Mouse (Mus musculus): Measurements from ENCODE around the gene Iqgap1.

Gene Iqgap1

GRCm38 (mm10) chr7:80718471-80718870, 107.3 kb downstream of the Iqgap1 start:
- no peak for DNase-seq (ENCODE audit: low spot score in 2 of 2)

- no peak for DNase-seq (ENCODE audit: low spot score in 2 of 2)
Measured at GRCm38 (mm10) chr7:80716758-80717157, 109.0 kb downstream of the Iqgap1 start.

- peak; percentile 28 to 51 for DNase-seq (ENCODE audit: low spot score in 2 of 2)
Measured at GRCm38 (mm10) chr7:80715306-80715705, 110.5 kb downstream of the Iqgap1 start.

- DNase-seq (ENCODE audit: low spot score in 2 of 2) = no peak
Measured at GRCm38 (mm10) chr7:80711496-80711895, 114.3 kb downstream of the Iqgap1 start.

GRCm38 (mm10) chr7:80710333-80710732, 115.4 kb downstream of the Iqgap1 start:
- no peak for DNase-seq (ENCODE audit: low spot score in 2 of 2)

- DNase-seq (ENCODE audit: low spot score in 2 of 2) = no peak
Measured at GRCm38 (mm10) chr7:80704066-80704465, 121.7 kb downstream of the Iqgap1 start.

GRCm38 (mm10) chr7:80702510-80702909, 123.3 kb downstream of the Iqgap1 start:
- DNase-seq (ENCODE audit: low spot score in 2 of 2) = no peak

GRCm38 (mm10) chr7:80699709-80700108, 126.1 kb downstream of the Iqgap1 start:
- no peak for DNase-seq (ENCODE audit: low spot score in 2 of 2)

GRCm38 (mm10) chr7:80698940-80699339, 126.8 kb downstream of the Iqgap1 start:
- DNase-seq (ENCODE audit: low spot score in 2 of 2) = no peak

- DNase-seq (ENCODE audit: low spot score in 2 of 2) = no peak
Measured at GRCm38 (mm10) chr7:80697859-80698258, 127.9 kb downstream of the Iqgap1 start.

- no peak for DNase-seq (ENCODE audit: low spot score in 2 of 2)
Measured at GRCm38 (mm10) chr7:80696903-80697302, 128.9 kb downstream of the Iqgap1 start.

GRCm38 (mm10) chr7:80696334-80696733, 129.4 kb downstream of the Iqgap1 start:
- DNase-seq (ENCODE audit: low spot score in 2 of 2) = no peak

- DNase-seq (ENCODE audit: low spot score in 2 of 2) = no peak
Measured at GRCm38 (mm10) chr7:80692472-80692871, 133.3 kb downstream of the Iqgap1 start.

GRCm38 (mm10) chr7:80691131-80691530, 134.6 kb downstream of the Iqgap1 start:
- peak; percentile 48 to 54 for DNase-seq (ENCODE audit: low spot score in 2 of 2)

- DNase-seq (ENCODE audit: low spot score in 2 of 2) = peak in 1 of 2 experiments; percentile 38
Measured at GRCm38 (mm10) chr7:80689221-80689591, 136.6 kb downstream of the Iqgap1 start.

GRCm38 (mm10) chr7:80688556-80689220, 137.1 kb downstream of the Iqgap1 start, which contains the start of gene Crtc3:
Gene Crtc3 (minus strand): TSS chr7:80688877.
- no peak for DNase-seq (ENCODE audit: low spot score in 2 of 2)

GRCm38 (mm10) chr7:80687721-80688555, 137.8 kb downstream of the Iqgap1 start:
- peak; percentile 25 to 64 for DNase-seq (ENCODE audit: low spot score in 2 of 2)

GRCm38 (mm10) chr7:80685639-80686038, 140.1 kb downstream of the Iqgap1 start:
- no peak for DNase-seq (ENCODE audit: low spot score in 2 of 2)

- no peak for DNase-seq (ENCODE audit: low spot score in 2 of 2)
Measured at GRCm38 (mm10) chr7:80682630-80683029, 143.1 kb downstream of the Iqgap1 start.

GRCm38 (mm10) chr7:80680218-80680847, 145.4 kb downstream of the Iqgap1 start:
- no peak for DNase-seq (ENCODE audit: low spot score in 2 of 2)

- no peak for DNase-seq (ENCODE audit: low spot score in 2 of 2)
Measured at GRCm38 (mm10) chr7:80672323-80672722, 153.5 kb downstream of the Iqgap1 start.

- no peak for DNase-seq (ENCODE audit: low spot score in 2 of 2)
Measured at GRCm38 (mm10) chr7:80670889-80671288, 154.9 kb downstream of the Iqgap1 start.

GRCm38 (mm10) chr7:80667190-80667589, 158.6 kb downstream of the Iqgap1 start:
- no peak for DNase-seq (ENCODE audit: low spot score in 2 of 2)
